Mouse (Mus musculus) cerebellum, postnatal 36 days (tissue): ENCODE measurements at regions not wholly inside any gene's neighbourhood (a gene's known extent, or its start where the extent isn't known, plus 50 kb on each side); places are given as distances from the start of the nearest gene placed in this dataset.

Experiments
- DNase-seq, 2 experiments: peaks; one replicate each; pipeline ENCODE4 v3.0.0; 2021 to 2022; ENCODE audit warnings: mixed read lengths in 2 of 2

GRCm38 (mm10) chr3:39952556-39952955, 578.5 kb upstream of the Intu start:
- DNase-seq, result no peak

GRCm38 (mm10) chr3:39961836-39962640, 569.0 kb upstream of the Intu start:
- no peak for DNase-seq

- no peak for DNase-seq
These were observed 565.7 kb upstream of the Intu start for GRCm38 (mm10) chr3:39965431-39965830.

GRCm38 (mm10) chr3:39966390-39966789, 564.7 kb upstream of the Intu start:
- no peak for DNase-seq

GRCm38 (mm10) chr3:39976937-39977336, 554.1 kb upstream of the Intu start:
- no peak for DNase-seq

GRCm38 (mm10) chr3:39978916-39979679, 552.0 kb upstream of the Intu start:
- no peak for DNase-seq

DNA sequence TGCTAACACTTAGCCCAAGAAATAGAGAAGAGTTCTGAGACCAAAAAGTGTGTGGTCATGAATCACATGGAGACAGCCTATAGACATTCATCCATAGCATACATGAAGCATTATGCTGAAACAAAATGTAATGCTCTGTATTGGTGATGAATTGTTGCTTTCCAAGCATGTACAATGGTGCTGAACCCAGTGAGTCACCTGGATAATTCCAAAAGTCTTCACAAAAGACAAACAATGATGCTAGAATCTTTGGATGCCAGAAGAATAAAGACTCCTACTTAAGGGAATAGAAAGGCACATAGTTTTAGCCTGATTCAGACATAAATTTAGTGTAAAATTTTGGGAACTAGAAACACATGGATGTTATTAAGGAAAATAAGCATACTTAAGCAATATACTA, 548.4 kb upstream of the Intu start:
- DNase-seq, result no peak

- DNase-seq, result no peak
These were observed 543.4 kb upstream of the Intu start for GRCm38 (mm10) chr3:39987710-39988109.

- DNase-seq, result peak; percentile 25 to 27
These were observed 532.5 kb upstream of the Intu start for GRCm38 (mm10) chr3:39998628-39999027.

DNA sequence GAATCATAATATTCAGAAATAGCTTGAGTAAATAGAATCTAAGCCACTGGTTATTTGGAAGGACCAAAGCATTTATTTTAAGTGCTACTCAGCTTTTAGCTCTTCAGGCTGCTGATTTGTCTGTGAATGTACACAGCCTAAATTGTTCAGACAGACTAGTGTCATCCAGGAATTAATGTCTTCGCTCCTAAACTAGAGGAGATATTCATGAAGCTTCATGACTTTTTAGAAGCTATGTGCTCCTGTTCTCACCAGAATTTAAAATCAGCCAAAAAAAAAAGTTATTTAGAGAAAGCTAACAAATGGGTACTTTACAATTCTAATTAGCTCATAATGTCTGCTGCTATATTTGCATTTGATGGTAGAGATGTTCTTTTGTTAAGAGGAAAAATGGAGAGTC, 531.2 kb upstream of the Intu start:
- no peak for DNase-seq

- no peak for DNase-seq
These were observed 528.2 kb upstream of the Intu start for GRCm38 (mm10) chr3:40002838-40003237.

DNA sequence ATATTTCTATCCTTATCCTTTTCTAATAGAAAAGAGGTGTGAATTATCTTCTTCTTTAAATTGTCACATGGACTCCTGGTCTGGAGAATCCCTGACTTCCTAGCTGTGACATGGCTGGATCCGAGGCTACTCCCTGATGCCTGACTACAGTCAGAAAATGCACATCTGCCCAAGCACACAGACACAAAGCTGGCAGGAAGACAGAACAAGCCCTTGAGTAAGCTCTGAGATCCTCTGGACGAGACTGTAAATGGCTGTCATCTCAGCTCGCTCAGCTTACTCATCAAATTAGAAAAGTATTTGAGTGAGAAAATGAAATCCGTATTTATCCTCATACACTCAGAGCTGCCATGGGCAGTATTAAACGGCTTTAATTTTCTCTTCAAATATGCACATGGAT, 521.0 kb upstream of the Intu start:
- DNase-seq, result no peak

DNA sequence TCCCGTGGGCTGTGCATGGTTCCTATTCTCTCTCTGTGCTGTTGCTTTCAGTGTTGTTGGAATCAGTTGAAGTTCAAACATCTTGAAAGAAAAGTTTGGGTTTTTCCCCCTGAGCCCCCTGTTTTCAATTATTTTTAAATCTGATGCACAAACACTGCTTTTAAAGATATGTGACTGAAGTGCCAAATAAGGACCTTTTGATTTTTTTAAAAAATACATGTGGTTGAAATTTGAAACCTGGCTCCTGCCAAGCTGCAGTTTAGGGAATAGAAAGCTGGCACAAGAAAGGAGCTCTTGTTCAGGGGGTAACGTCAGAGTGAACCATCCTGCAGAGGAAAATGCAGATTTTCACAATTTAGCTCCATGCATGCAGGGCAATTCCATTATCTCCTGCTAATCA, 509.4 kb upstream of the Intu start:
- DNase-seq, result no peak

DNA sequence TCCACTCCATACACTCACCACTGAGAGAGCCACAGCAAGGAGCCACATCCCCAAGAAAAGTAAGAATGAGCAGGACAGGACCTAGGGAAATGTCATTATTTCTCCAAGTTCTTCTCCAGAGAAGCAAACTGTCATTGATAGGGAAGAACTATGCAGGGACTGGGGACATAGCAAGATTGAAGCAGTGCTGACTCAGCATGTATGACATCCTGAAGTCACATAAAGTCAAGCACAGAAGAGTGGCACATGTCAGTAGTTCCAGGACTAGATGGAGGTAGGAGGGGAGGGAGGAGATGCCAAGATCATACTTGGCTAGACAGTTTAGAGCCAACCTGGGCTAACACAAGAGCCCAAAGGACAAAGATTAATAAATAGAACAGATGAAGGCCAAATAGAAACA, 503.4 kb upstream of the Intu start:
- DNase-seq, result no peak

DNA sequence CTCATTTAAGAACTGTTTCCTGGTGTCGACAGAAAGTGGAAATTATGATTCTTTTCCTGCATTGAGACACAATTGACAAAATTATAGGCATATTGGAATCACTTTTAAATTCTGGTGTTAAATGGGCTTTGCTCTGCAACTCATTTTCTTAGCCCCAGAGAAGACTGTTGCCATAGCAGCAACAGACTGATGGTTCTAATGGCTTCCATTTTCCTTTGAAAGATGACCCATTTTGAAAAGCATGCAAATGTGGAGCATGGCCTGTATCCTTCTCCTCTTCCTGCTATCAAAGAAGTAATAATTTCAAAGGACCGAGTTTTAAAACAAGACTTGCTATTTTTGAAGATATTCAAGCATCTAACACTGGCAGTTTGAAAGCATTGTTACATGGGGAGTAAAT, 494.9 kb upstream of the Intu start:
- no peak for DNase-seq

GRCm38 (mm10) chr3:40049721-40050120, 481.4 kb upstream of the Intu start:
- DNase-seq, result no peak

DNA sequence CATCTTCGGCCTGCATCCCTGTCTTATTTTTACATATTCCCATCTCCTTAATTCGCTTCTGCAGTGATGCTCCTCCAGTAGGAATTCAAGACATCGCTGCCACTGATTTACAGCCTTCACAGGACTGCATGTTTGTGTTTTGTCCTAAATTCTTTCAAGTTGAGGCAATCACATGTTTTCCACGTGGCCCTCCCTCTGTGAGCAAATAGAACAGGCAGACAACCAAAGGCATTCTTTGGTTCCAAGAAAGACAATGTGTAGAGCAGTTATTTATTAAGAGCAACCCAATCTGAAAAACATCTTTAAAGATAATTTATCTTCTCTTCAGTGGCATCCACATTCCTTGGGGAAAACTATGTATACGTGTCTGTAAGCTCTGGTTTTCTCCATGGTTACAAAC, 472.8 kb upstream of the Intu start:
- no peak for DNase-seq

GRCm38 (mm10) chr3:40058719-40059420, 472.2 kb upstream of the Intu start:
- no peak for DNase-seq

GRCm38 (mm10) chr3:40070137-40070667, 460.9 kb upstream of the Intu start:
- no peak for DNase-seq

- no peak for DNase-seq
These were observed 454.3 kb upstream of the Intu start for GRCm38 (mm10) chr3:40076824-40077223.

DNA sequence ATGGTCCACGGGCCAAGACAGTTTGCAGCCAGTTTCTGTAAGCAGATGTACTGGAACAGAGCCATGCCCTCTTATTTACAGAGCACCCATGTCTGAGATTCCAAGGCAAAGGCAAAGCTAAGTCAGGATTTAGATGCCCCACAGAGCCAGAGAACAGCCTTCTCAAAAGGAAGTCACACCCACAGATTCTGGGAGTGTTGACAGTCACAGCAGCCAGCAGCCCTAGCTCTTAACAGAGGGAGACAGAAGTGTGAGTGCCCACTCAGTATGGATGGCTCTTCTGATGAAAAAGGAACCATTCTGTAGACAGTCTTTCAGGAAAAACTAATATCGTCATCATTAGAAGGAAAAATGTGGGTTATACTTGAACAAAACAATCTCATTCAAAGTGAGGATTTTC, 446.0 kb upstream of the Intu start:
- no peak for DNase-seq

GRCm38 (mm10) chr3:40091773-40092343, 439.2 kb upstream of the Intu start:
- DNase-seq, result no peak

- no peak for DNase-seq
These were observed 438.2 kb upstream of the Intu start for GRCm38 (mm10) chr3:40092765-40093368.
